Mouse (Mus musculus) G1E (cell line): ENCODE results near the gene Stk25.

Source experiments
- CTCF ChIP-seq: IDR thresholded peaks from 2 replicates; pipeline ENCODE4 v1.5.1; 2012; ENCODE audit warnings: low read depth, low read length, inconsistent platforms, mixed read lengths
- GATA1 ChIP-seq: IDR thresholded peaks from 2 replicates; pipeline ENCODE4 v1.6.1; 2012; ENCODE audit warnings: borderline replicate concordance, low read length, inconsistent platforms, mixed read lengths
- GATA2 ChIP-seq: IDR thresholded peaks from 2 replicates; pipeline ENCODE4 v1.6.1; 2012; ENCODE audit warnings: low read depth, low read length, inconsistent platforms, borderline replicate concordance
- POLR2AphosphoS5 ChIP-seq: IDR thresholded peaks from 2 replicates; pipeline ENCODE4 v1.6.1; 2012; ENCODE audit warnings: low read depth, low read length, inconsistent platforms; ENCODE audit not compliant: insufficient replicate concordance
- TAL1 ChIP-seq: conservative IDR thresholded peaks from 2 replicates; pipeline ENCODE4 v1.6.1; 2012; ENCODE audit warnings: low read depth, low read length, inconsistent platforms, mixed read lengths

- TF ChIP-seq CTCF: no peak
- TF ChIP-seq GATA1: no peak
- TF ChIP-seq TAL1: no peak
- no peak for TF ChIP-seq POLR2AphosphoS5
- TF ChIP-seq GATA2: no peak
Observed at GRCm38 (mm10) chr1:93607090-93608083, 51.1 kb downstream of the Stk25 start.
